Mouse (Mus musculus) ES-CJ7 (cell line): ENCODE data around the gene Ube4a.

Source experiments
- DNase-seq: peaks from one replicate; pipeline ENCODE4 v3.0.0; 2011; ENCODE audit warnings: low read depth, low spot score

The Ube4a gene

DNA sequence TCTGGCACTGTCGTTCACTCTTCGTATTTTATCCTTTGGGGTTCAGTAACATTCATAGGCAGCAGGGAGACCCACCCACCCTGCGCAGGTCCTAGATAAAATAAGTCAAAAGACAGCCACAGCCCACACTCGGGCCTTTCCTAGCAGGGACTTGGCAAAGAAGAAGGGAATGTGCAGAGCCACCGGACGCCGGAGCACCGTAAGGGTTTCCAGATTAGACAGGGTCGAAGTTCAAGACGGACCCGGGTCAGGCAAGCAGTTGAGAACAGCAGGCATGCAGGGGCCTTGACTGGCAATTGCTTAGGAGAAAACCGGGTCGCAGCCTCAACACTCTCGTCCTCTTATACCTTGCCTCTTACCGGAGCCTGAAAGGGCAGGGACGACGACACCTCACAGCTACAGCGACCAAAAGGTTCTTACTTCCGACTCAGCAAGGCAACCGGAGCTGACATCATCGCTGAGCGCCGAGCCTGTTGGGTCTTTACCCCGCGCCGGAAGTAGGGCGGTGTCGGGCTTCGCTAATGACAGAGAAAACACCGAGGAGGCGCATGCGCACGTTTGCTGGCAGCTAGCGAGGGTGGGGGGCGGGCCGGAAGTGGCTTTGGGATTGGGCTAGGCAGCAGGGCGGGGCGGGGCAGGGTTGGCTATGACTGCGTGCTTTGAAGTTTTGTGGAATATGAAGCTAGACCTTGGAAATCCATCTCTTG lies at the start of gene Ube4a:
Gene Ube4a (minus strand): TSS at position 475 of the 707 bp plus-strand sequence.
- DNase-seq, result peak; percentile 99

DNA sequence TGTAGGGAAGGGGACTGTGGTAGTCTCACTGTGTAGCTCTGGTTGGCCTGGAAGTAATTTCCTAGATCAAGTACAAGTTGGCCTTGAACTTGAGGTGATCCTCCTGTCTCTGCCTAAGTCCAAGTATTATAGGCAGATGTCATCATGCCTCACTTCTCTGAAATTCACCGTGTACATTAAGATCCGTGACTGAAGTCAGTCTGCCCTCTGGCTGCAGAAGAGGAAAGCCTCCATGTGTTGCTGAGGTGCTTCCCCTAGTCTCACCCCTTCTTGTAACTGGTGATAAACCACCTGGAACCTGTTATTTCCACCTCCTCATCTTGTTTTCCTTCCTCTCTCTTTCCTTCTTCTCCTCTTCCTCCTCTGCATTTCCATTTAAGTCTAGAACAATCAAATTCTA lies 49.5 kb upstream of the Ube4a start:
- no peak for DNase-seq

DNA sequence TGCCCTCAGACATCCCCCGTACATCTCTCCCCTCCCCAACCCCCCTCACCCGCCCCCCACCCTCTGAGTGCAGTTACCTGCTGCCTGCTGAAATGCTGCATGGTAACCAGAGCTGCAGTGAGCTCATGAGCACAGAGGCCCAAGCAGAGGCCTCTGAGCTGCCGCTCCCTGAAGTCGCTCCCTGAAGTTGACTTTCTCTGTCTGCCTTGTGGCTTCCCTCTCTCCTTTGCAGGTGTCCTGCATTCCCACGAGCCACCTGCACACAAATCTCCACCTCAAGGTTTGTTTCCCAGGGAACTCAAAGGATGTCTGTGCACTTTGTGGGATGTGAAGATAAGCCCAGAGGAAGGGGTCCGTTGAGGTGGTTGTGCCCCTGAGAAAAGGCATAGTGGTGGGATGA lies 45.9 kb upstream of the Ube4a start:
- DNase-seq, result no peak

DNA sequence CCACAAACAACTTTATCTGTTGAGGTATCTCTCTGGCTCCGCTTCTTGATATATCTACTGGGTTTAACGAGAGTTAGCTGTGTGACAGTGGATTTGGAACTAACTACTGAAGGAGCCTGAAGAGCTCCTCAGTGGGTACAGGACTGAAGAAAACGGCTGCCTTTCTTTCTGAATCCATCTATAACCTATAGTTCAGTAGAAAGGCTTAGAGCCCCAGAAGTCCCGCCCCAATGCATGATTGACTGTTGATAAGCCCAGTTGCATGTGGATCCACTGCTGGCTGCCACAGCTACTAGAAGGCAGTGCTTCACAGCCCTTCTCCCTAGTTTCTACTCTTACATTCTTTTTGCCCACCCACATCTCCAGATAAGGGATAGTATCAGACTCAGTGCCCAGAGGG lies 45.1 kb upstream of the Ube4a start:
- DNase-seq, result no peak

DNA sequence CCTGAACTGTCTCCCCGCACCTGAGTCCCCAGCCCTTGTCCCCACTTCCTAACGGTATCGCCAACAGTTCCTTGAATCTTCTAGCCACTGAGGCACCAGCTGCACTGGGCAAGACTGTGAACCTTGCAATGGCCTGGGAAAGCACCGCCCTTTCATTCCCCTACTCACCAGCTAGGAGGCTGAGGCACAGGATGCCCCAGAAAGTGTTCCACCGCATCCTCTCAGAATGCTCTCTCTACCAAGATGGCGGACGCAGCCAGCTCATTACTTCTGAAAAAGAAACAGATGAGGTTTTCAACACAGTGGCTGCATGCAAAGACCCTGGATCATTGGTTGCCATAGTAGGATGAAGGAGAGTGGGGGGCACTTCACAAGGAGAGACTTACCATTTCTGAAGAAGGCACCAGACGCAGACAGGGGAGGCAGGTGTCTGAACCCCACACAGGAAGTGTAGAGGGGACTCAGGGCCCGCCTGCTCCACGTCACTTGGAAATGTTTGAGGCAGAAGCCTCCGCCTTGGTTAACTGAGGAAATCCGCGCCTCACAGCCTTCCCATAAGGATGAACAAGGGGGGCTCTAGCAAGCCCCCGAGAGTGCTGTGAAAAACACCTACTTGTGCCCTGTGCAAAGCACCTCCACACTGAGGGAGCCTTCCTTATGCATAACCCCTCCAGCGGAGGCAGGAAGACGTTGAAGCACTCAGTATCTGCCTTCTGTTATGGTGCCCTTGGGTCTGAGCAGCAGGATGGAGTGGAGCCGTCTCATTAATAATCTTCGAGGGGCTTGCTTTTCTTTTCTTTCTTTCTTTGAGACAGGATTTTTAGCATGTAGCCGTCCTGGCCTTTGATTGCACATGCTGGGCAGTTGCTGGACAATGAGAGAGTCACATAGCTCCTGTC lies 44.0 kb upstream of the Ube4a start, which contains the start of gene Cd3e:
Gene Cd3e (minus strand): TSS at position 448 of the 899 bp plus-strand sequence.
- peak; percentile 22 for DNase-seq

- DNase-seq, result no peak
These were observed 42.9 kb upstream of the Ube4a start for GRCm38 (mm10) chr9:45008342-45008741.

GRCm38 (mm10) chr9:45007404-45007803 lies 42.0 kb upstream of the Ube4a start:
- DNase-seq, result no peak

DNA sequence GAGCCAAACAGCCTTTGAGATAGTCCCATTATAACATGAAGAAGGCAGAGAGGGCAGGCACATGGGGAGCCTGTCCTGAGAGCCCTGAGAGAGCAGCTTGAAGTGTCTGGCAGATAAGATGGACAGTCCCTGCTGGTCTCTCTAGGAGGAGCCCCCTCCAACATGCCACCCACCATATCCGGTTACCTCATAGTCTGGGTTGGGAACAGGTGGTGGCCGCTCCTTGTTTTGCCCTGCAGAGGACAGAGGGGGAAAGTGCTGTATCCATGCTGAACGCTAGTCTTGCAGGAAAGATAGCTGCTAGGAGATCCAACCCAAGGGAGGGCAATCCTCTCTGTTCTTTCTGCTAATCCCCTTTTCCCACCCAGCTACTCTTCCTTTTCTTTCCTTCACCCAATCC lies 34.8 kb upstream of the Ube4a start:
- no peak for DNase-seq

GRCm38 (mm10) chr9:44999776-45000175 lies 34.4 kb upstream of the Ube4a start:
- DNase-seq, result no peak

DNA sequence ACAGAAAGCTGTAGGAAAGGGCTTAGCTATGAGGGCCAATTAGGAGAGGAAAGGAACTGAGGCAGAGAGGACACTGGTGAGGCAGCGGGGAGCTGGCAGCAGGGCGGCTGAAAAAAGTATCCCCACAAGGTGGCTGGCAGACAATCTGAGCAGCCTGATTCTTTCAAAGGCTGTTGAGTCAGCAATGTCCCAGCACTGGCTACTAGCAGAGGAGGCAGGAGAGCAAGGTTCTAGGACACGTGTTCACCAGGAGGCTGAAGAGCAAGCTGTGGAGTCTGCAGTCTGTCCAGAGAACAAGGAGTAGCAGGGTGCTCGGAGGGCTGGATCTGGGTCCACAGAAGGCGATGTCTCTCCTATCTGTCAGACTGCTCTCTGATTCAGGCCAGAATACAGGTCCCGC lies 33.8 kb upstream of the Ube4a start:
- no peak for DNase-seq

DNA sequence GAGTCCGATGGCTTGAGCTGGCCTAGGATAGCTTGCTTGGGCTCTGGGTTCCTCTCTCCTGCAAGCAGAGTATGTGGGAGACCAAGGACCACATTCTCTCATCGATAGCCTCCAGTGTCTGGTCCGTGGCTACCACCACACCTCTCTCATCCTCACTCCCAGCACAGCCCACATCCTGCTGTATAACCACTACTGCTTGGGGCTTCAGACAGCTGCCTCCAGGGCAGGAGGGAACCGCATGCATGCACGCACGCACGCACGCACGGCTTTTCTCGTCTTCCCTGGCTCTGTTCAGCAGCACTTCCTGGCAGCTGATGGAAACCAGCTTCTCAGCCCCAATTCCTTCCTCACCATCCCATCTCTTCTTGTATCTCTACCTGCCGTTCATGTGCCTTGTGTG lies 32.7 kb upstream of the Ube4a start:
- no peak for DNase-seq

DNA sequence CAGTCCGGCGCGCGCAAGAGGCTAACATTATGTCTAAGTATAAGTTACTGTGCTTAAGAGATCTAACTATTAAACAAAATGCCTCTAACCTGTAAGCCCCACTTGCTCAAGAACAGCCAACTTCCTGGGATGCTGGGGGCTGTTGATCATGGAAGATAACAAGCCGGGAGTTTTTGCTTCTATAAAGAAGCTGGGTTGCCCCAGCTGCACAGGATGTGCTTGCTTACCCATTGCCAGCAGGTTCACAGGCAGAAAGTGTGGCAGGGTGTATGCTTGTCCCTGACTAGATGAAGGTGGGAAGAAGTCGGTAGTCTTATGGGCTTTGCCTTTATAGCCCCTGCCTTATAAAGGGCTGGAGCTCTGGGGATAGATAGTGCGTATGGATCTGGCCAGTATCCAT lies 31.2 kb upstream of the Ube4a start:
- DNase-seq, result no peak

DNA sequence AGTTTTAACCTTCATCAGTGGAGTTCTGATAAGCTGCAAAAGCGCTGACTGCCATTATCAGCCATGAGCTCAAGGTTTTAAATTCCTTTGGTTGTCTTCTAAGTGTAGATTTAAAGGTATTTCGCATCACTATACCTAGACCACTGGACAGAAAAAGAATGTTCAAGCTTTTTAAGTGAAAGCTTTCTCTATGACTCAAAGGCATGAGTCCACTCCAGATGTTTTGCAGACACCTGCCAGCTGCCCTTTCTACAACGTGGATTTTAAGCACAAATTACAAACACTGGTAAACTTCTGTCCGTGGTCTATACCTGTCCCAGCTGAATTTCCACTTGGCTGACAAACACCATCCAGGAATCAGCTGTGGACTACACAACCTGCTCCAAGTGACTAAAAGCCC lies 29.6 kb upstream of the Ube4a start:
- DNase-seq, result no peak

GRCm38 (mm10) chr9:44993268-44993667 lies 27.9 kb upstream of the Ube4a start:
- no peak for DNase-seq

GRCm38 (mm10) chr9:44992271-44992670 lies 26.9 kb upstream of the Ube4a start:
- DNase-seq, result no peak

- peak; percentile 56 for DNase-seq
These were observed 26.4 kb upstream of the Ube4a start for GRCm38 (mm10) chr9:44991821-44992220.

- no peak for DNase-seq
These were observed 21.6 kb upstream of the Ube4a start for GRCm38 (mm10) chr9:44986976-44987375.

DNA sequence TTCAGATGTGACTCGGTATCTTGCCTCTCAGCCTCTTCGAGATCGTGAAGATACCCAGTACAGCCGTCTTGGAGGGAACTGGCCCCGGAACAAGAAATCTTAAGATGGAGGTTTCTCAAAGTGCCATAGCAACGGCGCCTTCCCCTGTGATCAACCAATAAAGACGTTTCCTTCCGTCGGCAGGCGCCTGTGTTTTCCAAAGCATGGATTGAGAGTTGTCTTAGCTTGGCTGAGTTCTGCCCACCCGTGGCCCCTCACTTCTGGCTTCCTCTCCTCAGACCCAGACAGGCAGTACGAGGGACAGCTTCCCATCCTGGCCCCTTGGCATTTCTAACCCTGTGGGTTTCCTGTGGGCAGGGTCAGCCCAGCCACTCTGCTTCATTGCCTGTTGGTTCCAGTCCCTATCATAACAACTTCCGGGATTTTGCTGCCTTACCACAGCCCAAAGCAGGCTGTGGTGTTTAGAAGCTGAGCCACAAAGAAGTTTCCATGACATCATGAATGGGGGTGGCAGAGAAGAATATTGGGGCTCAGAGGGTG lies 20.9 kb upstream of the Ube4a start:
- DNase-seq, result no peak

- no peak for DNase-seq
These were observed 20.3 kb upstream of the Ube4a start for GRCm38 (mm10) chr9:44985721-44986161.

GRCm38 (mm10) chr9:44983001-44983400 lies 17.6 kb upstream of the Ube4a start:
- DNase-seq, result no peak

DNA sequence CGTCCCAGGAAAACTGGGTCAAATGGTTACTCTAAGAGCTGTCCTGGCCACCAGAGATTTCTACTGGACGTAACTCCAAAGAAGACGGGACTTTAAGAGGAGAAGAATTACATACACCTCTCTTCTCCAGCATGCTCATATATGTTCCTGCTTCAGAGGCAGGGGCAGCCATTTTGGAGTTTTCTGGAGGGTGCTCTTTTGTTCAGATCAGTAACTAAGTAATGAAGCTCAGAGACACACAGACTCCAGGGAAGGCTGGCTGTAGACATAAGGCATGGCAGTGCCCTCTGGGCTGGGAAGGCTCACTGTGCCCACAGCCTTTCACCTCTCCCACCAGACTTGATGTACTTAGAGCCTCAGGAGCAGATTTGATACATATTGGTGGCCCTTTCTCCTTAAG lies 17.1 kb upstream of the Ube4a start:
- no peak for DNase-seq

DNA sequence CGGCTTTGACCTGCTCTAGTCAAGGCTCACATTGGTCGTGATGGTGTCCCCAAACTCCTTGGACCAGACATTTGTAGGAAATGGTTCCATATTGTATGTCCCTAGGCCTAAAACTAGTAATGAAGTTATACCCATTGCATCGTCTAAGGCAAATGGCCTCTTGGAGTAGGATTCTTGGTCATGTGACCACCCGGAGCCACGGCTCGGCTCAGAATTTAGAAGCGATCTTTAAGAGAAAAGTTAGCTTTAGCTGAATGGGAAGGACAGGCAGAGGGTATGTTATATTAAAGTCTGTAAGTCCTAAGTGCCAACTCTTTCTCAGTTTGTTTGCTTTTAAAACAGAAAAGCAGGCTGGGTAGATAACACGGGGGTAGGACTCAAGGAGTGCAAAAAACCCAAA lies 16.7 kb upstream of the Ube4a start:
- no peak for DNase-seq

GRCm38 (mm10) chr9:44981676-44982075 lies 16.3 kb upstream of the Ube4a start, which contains the start of gene Cd3d:
Gene Cd3d, plus strand, starts transcription at chr9:44981786.
- no peak for DNase-seq
